Mouse (Mus musculus): Measurements from ENCODE around the gene Mgst2. TPM values are rescaled to one million over a fixed set of nuclear protein-coding genes. Genes with fewer than 3 reads are reported as not detected.

Gene Mgst2
- polyA plus RNA-seq, 1 experiment, result 46.7 TPM

- Histone ChIP-seq H3K4me3 (ENCODE audit: insufficient read depth, low read depth, low read length) (no peak overlapping the region), H3K27ac (replicated peaks; ENCODE audit: low read depth, low read length) (no peak overlapping the region), H3K4me1 (ENCODE audit: control insufficient read depth, insufficient read depth, insufficient read length, low read length) (no peaks in the 10 kb centered on the region)
Measured at GRCm38 (mm10) chr3:51701950-51702349, 41.8 kb downstream of the Mgst2 start.

GRCm38 (mm10) chr3:51702701-51703286 lies 42.6 kb downstream of the Mgst2 start:
- no peaks in the 10 kb centered on the region for H3K4me1 ChIP-seq (ENCODE audit: control insufficient read depth, insufficient read depth, insufficient read length, low read length)
- no peak overlapping the region for H3K27ac ChIP-seq (replicated peaks; ENCODE audit: low read depth, low read length)
- H3K4me3 ChIP-seq (ENCODE audit: insufficient read depth, low read depth, low read length), result no peak overlapping the region

- Histone ChIP-seq H3K4me3 (ENCODE audit: insufficient read depth, low read depth, low read length) (no peak overlapping the region), H3K27ac (replicated peaks; ENCODE audit: low read depth, low read length) (no peak overlapping the region), H3K4me1 (ENCODE audit: control insufficient read depth, insufficient read depth, insufficient read length, low read length) (peaks cover 2% of the 10 kb centered on the region; the same call in 1 of the 2 replicates)
Measured at GRCm38 (mm10) chr3:51703478-51703877, 43.3 kb downstream of the Mgst2 start.

DNA sequence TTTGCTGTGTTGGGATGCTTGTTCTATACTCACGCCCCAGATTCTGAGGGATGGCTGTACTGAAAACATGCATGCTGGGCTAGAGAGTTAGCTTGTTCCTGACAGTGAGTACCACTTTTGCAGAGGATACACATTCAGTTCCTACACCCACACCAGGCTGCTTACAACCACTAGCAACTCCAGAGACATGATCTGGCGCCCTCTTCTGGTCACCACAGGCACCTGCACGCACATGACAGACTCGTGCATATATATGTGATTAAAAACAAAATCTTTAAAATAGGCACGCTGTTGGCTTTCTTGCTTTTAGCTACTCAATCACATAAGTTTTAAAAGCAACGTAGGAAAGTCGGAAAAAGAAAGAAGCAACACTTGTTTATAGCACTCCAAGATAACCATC lies 45.1 kb downstream of the Mgst2 start:
- H3K4me3 ChIP-seq (ENCODE audit: insufficient read depth, low read depth, low read length), result no peak overlapping the region
- peaks cover 2% of the 10 kb centered on the region; the same call in 1 of the 2 replicates for H3K4me1 ChIP-seq (ENCODE audit: control insufficient read depth, insufficient read depth, insufficient read length, low read length)
- H3K27ac ChIP-seq (replicated peaks; ENCODE audit: low read depth, low read length), result no peak overlapping the region

GRCm38 (mm10) chr3:51708375-51708745 lies 48.2 kb downstream of the Mgst2 start:
- peak overlapping the region; percentile 86 for H3K27ac ChIP-seq (replicated peaks; ENCODE audit: low read depth, low read length)
- H3K4me3 ChIP-seq (ENCODE audit: insufficient read depth, low read depth, low read length), result peak overlapping the region; percentile 12; the same call in 1 of the 2 replicates
- peaks cover 2% of the 10 kb centered on the region; the same call in 1 of the 2 replicates for H3K4me1 ChIP-seq (ENCODE audit: control insufficient read depth, insufficient read depth, insufficient read length, low read length)

GRCm38 (mm10) chr3:51708746-51709411 lies 48.7 kb downstream of the Mgst2 start:
- peak overlapping the region; percentile 99 for H3K27ac ChIP-seq (replicated peaks; ENCODE audit: low read depth, low read length)
- peak overlapping the region; percentile 65 for H3K4me3 ChIP-seq (ENCODE audit: insufficient read depth, low read depth, low read length)
- H3K4me1 ChIP-seq (ENCODE audit: control insufficient read depth, insufficient read depth, insufficient read length, low read length), result peaks cover 2% of the 10 kb centered on the region; the same call in 1 of the 2 replicates

DNA sequence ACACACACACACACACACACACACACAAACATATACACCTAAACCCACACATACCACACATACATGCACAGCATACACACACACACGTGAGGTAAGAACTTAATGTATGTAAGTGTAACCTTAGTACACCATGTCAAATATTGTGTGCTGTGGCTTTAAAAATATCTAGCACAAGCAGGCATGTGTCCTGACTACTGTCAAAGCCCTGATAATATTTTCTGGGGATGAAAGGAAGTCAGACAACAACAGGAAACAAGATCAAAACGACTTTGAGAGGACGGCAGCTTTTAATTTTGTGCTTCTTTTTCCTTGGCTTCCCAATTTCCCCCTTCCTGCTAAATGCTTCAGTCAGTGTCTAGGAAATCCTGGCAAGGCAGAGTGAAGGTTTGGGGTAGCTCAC lies 52.2 kb downstream of the Mgst2 start:
- H3K4me3 ChIP-seq (ENCODE audit: insufficient read depth, low read depth, low read length), result no peak overlapping the region
- peaks cover 2% of the 10 kb centered on the region; the same call in 1 of the 2 replicates for H3K4me1 ChIP-seq (ENCODE audit: control insufficient read depth, insufficient read depth, insufficient read length, low read length)
- no peak overlapping the region for H3K27ac ChIP-seq (replicated peaks; ENCODE audit: low read depth, low read length)

DNA sequence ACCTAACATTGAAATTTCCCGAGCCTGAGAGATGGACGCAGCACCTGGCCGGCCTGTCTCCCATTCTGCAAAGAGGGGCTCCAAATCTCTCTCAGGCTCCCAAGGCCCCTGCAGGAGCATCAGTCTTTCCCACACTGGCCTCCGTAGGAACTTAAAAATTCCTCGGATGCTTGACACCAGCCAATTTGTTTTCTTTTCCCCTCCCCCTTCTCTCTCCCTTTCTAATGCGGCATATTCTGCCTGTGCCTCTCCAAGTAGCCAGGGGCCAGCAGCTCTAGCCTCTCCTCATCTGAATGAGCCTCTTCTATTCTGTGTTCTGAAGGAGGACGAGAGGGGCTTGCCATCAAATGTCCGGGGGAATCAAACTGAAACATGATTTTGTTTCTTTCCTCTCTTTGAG lies 53.1 kb downstream of the Mgst2 start:
- H3K4me3 ChIP-seq (ENCODE audit: insufficient read depth, low read depth, low read length), result no peak overlapping the region
- no peaks in the 10 kb centered on the region for H3K4me1 ChIP-seq (ENCODE audit: control insufficient read depth, insufficient read depth, insufficient read length, low read length)
- no peak overlapping the region for H3K27ac ChIP-seq (replicated peaks; ENCODE audit: low read depth, low read length)

GRCm38 (mm10) chr3:51714469-51714868 lies 54.3 kb downstream of the Mgst2 start:
- H3K4me3 ChIP-seq (ENCODE audit: insufficient read depth, low read depth, low read length), result no peak overlapping the region
- H3K4me1 ChIP-seq (ENCODE audit: control insufficient read depth, insufficient read depth, insufficient read length, low read length), result no peaks in the 10 kb centered on the region
- no peak overlapping the region for H3K27ac ChIP-seq (replicated peaks; ENCODE audit: low read depth, low read length)

DNA sequence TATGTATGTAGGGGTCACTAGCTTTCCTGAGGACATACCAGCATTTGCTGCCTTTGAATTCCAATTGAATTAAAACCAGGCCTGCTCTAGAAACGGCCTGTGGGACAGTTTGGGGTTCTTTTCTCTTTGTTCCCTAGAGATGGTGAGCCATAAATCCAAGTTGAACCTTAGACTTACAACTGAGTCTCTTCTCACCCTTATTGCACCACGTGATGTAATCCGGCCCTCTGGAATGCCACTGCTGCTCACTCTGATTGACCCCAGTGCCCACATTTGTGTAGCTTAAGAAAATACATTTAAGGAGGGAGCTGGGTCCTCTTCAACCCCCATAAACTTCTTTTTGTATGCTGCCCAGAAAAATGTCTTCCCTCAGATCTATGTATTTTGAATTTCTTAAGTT lies 57.3 kb downstream of the Mgst2 start:
- H3K4me1 ChIP-seq (ENCODE audit: control insufficient read depth, insufficient read depth, insufficient read length, low read length), result no peaks in the 10 kb centered on the region
- no peak overlapping the region for H3K4me3 ChIP-seq (ENCODE audit: insufficient read depth, low read depth, low read length)
- H3K27ac ChIP-seq (replicated peaks; ENCODE audit: low read depth, low read length), result no peak overlapping the region

DNA sequence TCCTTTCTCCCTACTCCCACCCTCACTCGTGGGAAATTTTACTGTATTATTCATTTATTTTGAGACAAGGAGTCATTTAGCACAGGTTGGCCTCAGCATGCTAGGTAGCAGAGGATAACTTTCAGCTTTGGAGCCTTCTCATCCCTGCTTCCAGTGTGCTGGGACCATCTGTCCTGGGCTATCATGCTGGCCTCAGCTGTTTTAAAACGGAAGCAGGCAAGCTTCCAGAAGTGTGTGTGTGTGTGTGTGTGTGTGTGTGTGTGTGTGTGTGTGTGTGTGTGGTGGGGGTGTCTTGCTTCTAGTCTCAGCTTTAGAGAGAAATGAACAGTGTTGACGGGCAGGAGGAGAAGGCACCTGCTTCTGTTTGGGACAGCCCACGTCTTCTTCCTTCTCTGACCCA lies 57.7 kb downstream of the Mgst2 start:
- Histone ChIP-seq H3K27ac (replicated peaks; ENCODE audit: low read depth, low read length) (no peak overlapping the region), H3K4me1 (ENCODE audit: control insufficient read depth, insufficient read depth, insufficient read length, low read length) (no peaks in the 10 kb centered on the region), H3K4me3 (ENCODE audit: insufficient read depth, low read depth, low read length) (no peak overlapping the region)

DNA sequence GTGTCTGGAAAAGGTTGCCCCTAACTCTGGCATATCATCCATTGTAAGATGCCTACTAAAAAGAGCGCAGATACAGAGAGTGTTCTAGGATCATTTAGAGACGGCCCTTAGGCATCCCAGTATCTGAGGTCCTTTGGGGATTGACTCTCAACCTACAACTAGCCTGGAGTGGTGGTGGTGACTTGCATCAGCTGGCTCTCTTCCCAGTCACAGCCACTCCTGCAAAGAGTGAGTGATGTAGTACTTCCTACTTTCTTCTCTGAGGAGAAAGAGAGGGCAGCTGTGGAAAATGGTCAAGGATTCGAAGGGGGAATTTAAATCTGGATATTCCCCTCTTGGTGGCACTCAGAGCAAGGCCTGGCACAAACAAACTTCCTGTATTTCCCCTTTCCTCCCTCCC lies 59.2 kb downstream of the Mgst2 start:
- Histone ChIP-seq H3K4me1 (ENCODE audit: control insufficient read depth, insufficient read depth, insufficient read length, low read length) (no peaks in the 10 kb centered on the region), H3K4me3 (ENCODE audit: insufficient read depth, low read depth, low read length) (no peak overlapping the region), H3K27ac (replicated peaks; ENCODE audit: low read depth, low read length) (no peak overlapping the region)

DNA sequence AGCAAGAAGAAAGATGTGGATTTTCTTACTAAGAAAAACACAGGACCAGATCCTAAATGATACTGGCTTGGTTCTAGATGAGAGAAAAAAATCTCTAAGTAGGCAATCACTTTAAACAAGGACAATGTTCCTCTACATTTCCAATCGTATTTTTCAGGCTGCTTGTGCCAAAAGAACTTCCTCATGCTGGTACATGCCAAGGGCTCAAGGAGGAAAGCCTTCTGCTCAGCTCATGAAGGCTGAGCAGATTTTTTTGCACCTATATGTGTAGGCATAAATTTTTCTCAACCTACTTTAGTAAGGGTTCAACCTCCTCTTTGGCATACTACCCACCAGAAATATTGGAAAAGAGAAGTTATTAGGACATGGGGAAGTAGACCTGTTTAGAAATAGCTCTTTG lies 59.8 kb downstream of the Mgst2 start:
- Histone ChIP-seq H3K27ac (replicated peaks; ENCODE audit: low read depth, low read length) (no peak overlapping the region), H3K4me1 (ENCODE audit: control insufficient read depth, insufficient read depth, insufficient read length, low read length) (no peaks in the 10 kb centered on the region), H3K4me3 (ENCODE audit: insufficient read depth, low read depth, low read length) (no peak overlapping the region)

GRCm38 (mm10) chr3:51726257-51726656 lies 66.1 kb downstream of the Mgst2 start:
- H3K27ac ChIP-seq (replicated peaks; ENCODE audit: low read depth, low read length), result no peak overlapping the region
- no peak overlapping the region for H3K4me3 ChIP-seq (ENCODE audit: insufficient read depth, low read depth, low read length)
- H3K4me1 ChIP-seq (ENCODE audit: control insufficient read depth, insufficient read depth, insufficient read length, low read length), result no peaks in the 10 kb centered on the region

- Histone ChIP-seq H3K27ac (replicated peaks; ENCODE audit: low read depth, low read length) (no peak overlapping the region), H3K4me1 (ENCODE audit: control insufficient read depth, insufficient read depth, insufficient read length, low read length) (no peaks in the 10 kb centered on the region), H3K4me3 (ENCODE audit: insufficient read depth, low read depth, low read length) (no peak overlapping the region)
Measured at GRCm38 (mm10) chr3:51727487-51727886, 67.3 kb downstream of the Mgst2 start.

DNA sequence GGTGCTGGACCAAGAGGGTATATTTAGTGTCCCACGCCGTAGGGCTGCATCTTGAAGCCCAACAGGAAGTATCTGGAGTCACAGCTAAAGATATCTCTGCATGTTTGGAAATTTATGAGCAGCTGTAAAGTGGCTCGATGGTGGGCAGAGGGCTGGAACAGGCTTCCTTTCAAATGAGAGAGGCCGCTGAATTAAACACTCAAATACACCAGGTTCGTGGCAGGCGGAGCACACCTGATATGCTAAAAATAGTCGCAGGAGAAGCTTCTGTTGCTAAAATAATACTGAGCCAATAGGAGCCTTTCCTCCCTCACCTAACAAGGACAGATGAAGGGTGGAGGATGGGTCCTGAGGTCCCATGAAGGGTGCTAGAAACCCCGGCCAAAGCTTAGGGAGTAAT lies 67.8 kb downstream of the Mgst2 start:
- Histone ChIP-seq H3K4me1 (ENCODE audit: control insufficient read depth, insufficient read depth, insufficient read length, low read length) (no peaks in the 10 kb centered on the region), H3K27ac (replicated peaks; ENCODE audit: low read depth, low read length) (no peak overlapping the region)

More for the DNA sequence above, 67.8 kb downstream of the Mgst2 start:
- H3K4me3 ChIP-seq (ENCODE audit: insufficient read depth, low read depth, low read length), result no peak overlapping the region

Measured in brown adipose tissue, adult 24 weeks (tissue).